In genomic region chr12:35550299-35550698, GRCm38 (mm10) we compare ENCODE assay signal across 4 mouse cellular contexts.
"Had no signal": no experiment of that assay in that cellular context is flagged by ENCODE, and none has a peak within 500 bp of the region (broad histone marks: within the 10 kb centered on the region; RNA-seq: fewer than 3 reads in every experiment).

No protein-coding gene starts in this region.

- H3K27me3 ChIP-seq: neural tube, embryonic 13.5 days; neural tube, embryonic 15.5 days; stomach, embryonic 15.5 days had no signal

- H3K36me3 ChIP-seq: neural tube, embryonic 13.5 days; neural tube, embryonic 15.5 days; stomach, embryonic 15.5 days had no signal

- H3K4me1 ChIP-seq: neural tube, embryonic 13.5 days; neural tube, embryonic 15.5 days had no signal

- H3K9me3 ChIP-seq: neural tube, embryonic 13.5 days; stomach, embryonic 15.5 days had no signal

- H3K9ac ChIP-seq: neural tube, embryonic 13.5 days; neural tube, embryonic 15.5 days; stomach, embryonic 15.5 days had no signal

- H3K27ac ChIP-seq: neural tube, embryonic 13.5 days; neural tube, embryonic 15.5 days; stomach, embryonic 15.5 days; stomach, postnatal 0 days had no signal

- H3K4me3 ChIP-seq: neural tube, embryonic 13.5 days; neural tube, embryonic 15.5 days; stomach, embryonic 15.5 days had no signal

- H3K4me2 ChIP-seq: neural tube, embryonic 13.5 days; neural tube, embryonic 15.5 days; stomach, embryonic 15.5 days had no signal
